Mouse (Mus musculus) limb, embryonic 12.5 days (tissue): ENCODE results near the gene Bag3. TPM values are rescaled to one million over a fixed set of nuclear protein-coding genes. Genes with fewer than 3 reads are reported as not detected.

Experiments used
- ATAC-seq: fragments of 200-750 bp; cut with Nextera tagmentation; 2 replicates; pipeline ENCODE4 v1.8.0; 2017; ENCODE audit warnings: low read depth, moderate TSS enrichment; ENCODE audit not compliant: insufficient number of reproducible peaks, insufficient read depth, low FRiP score, low TSS enrichment
- H3K27ac ChIP-seq: fragments of 300-500 bp; sonication (generic); 2 replicates; pipeline ENCODE4 v1.5.1; 2016; ENCODE audit warnings: mild to moderate bottlenecking, moderate library complexity
- H3K27me3 ChIP-seq: fragments of 300-500 bp; sonication (generic); 2 replicates; pipeline ENCODE4 v1.6.1; 2016; ENCODE audit warnings: mild to moderate bottlenecking, moderate library complexity
- H3K36me3 ChIP-seq: fragments of 300-500 bp; sonication (generic); 2 replicates; pipeline ENCODE4 v1.6.1; 2016; ENCODE audit warnings: mild to moderate bottlenecking, moderate library complexity
- H3K4me1 ChIP-seq: fragments of 300-500 bp; sonication (generic); replicated peaks from 2 replicates; pipeline ENCODE4 v1.6.1; 2016
- H3K4me2 ChIP-seq: fragments of 300-500 bp; sonication (generic); 2 replicates; pipeline ENCODE4 v1.6.1; 2016; ENCODE audit warnings: mild to moderate bottlenecking, moderate library complexity
- H3K4me3 ChIP-seq: fragments of 300-500 bp; sonication (generic); replicated peaks from 2 replicates; pipeline ENCODE4 v1.5.1; 2016; ENCODE audit warnings: mild to moderate bottlenecking
- H3K9ac ChIP-seq: fragments of 300-500 bp; sonication (generic); replicated peaks from 2 replicates; pipeline ENCODE4 v1.6.1; 2016; ENCODE audit warnings: mild to moderate bottlenecking, moderate library complexity
- H3K9me3 ChIP-seq: fragments of 300-500 bp; sonication (generic); 2 replicates; pipeline ENCODE4 v1.6.1; 2016; ENCODE audit warnings: mild to moderate bottlenecking, moderate library complexity
- WGBS: fragments of 180-500 bp; shearing (Covaris S2); methylation state at CpG from one replicate; pipeline ENCODE4 v1.1.7; 2016; 5-methylcytosine and 5-hydroxymethylcytosine counted together
- polyA plus RNA-seq: library from polyadenylated mRNA; unstranded; fragments of >200 nt; fragmentation: Nextera tagmentation; extraction: Ambion mirVana; gene quantifications from 2 replicates; pipeline ENCODE4 v1.2.1, GENCODE M21; 2016

Gene Bag3
- polyA plus RNA-seq, 1 experiment from 2014 or later, result 9.2 TPM

DNA sequence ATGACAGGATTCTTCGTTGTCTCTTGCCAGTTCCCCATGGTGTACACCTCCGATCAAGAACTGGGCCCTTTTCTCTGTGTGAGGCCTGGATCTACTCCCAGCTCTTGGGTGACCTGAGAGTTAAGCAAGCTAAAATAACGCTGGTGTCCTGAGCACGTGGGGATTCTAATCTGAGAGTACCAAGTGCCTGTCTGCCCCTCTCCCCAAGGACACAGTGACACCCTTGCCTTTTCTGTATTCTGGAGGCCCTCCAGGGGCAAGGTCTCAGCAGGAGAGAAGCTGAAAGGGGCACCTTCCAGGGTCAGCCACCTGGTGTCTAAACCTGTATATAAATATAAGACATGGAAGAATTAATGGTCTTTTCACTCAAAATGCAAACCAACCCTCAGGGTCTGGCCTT is 14.3 kb downstream of the Bag3 start:
- Histone ChIP-seq H3K4me2 (no peak overlapping the region), H3K36me3 (peaks cover 20% of the 10 kb centered on the region), H3K27ac (no peak overlapping the region), H3K4me3 (no peak overlapping the region), H3K9ac (no peak overlapping the region), H3K27me3 (no peaks in the 10 kb centered on the region), H3K9me3 (no peaks in the 10 kb centered on the region), H3K4me1 (peaks cover 54% of the 10 kb centered on the region)
- WGBS, result 76% methylated on average over 4 of the region's 4 CpGs
- ATAC-seq, result no peak

GRCm38 (mm10) chr7:128538196-128538595 is 14.8 kb downstream of the Bag3 start:
- Histone ChIP-seq H3K4me3 (no peak overlapping the region), H3K36me3 (peaks cover 26% of the 10 kb centered on the region), H3K4me2 (no peak overlapping the region), H3K27me3 (no peaks in the 10 kb centered on the region), H3K9ac (no peak overlapping the region), H3K9me3 (no peaks in the 10 kb centered on the region), H3K27ac (no peak overlapping the region), H3K4me1 (peaks cover 49% of the 10 kb centered on the region)
- WGBS, result 73% methylated on average over 4 of the region's 4 CpGs
- ATAC-seq, result no peak

DNA sequence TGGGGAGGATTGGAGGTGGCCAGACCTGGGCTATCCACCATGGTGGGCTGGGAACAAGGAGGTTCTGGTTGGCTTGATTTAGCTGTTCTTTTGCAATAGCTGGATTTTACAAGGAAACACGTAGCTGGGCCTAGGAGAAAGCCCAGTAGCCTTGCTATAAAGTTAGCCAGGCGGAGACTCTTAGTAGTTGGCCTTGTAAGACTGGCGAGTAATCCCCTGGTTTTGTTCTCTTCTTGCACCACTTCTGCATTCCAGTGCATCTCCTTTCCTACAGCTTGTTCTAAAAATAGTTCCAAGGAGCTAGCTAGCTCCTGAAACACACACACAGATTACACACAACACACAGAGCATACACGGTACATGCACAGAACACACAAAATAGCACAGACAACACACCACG is 15.4 kb downstream of the Bag3 start:
- peaks cover 31% of the 10 kb centered on the region for H3K36me3 ChIP-seq
- H3K9ac ChIP-seq, result no peak overlapping the region
- WGBS, result 75% methylated on average over 5 of the region's 5 CpGs
- no peak for ATAC-seq
- H3K4me2 ChIP-seq, result no peak overlapping the region
- no peaks in the 10 kb centered on the region for H3K9me3 ChIP-seq
- H3K4me1 ChIP-seq, result peaks cover 46% of the 10 kb centered on the region
- no peaks in the 10 kb centered on the region for H3K27me3 ChIP-seq
- H3K4me3 ChIP-seq, result no peak overlapping the region
- H3K27ac ChIP-seq, result no peak overlapping the region

GRCm38 (mm10) chr7:128540111-128540510 is 16.7 kb downstream of the Bag3 start:
- no peaks in the 10 kb centered on the region for H3K27me3 ChIP-seq
- no peak overlapping the region for H3K4me2 ChIP-seq
- ATAC-seq, result no peak
- H3K27ac ChIP-seq, result no peak overlapping the region
- 93% methylated on average over 13 of the region's 13 CpGs for WGBS
- peaks cover 45% of the 10 kb centered on the region for H3K36me3 ChIP-seq
- H3K4me1 ChIP-seq, result peaks cover 36% of the 10 kb centered on the region
- H3K4me3 ChIP-seq, result no peak overlapping the region
- no peaks in the 10 kb centered on the region for H3K9me3 ChIP-seq
- no peak overlapping the region for H3K9ac ChIP-seq

DNA sequence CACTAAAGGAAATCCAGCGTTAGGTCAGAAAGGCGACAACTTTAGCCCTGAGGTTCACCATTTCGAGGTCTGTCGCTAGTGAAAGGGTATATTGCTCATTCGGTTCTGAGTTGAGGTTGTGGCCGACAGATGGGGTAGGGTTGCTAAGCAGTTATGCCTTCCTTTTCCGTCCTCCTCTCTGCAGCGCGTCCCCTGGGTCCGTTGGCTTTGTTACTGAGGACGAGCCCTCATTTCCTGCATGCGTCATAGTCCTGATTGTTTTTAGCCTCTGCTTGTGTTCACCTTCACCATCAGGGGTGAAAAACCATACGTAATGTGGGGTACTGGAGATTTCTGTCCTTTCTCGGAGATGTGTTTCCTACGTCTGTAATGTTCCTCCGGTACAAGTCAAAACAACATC is 17.3 kb downstream of the Bag3 start:
- H3K27me3 ChIP-seq, result no peaks in the 10 kb centered on the region
- no peak for ATAC-seq
- 90% methylated on average over 16 of the region's 16 CpGs for WGBS
- no peaks in the 10 kb centered on the region for H3K9me3 ChIP-seq
- no peak overlapping the region for H3K9ac ChIP-seq
- peaks cover 29% of the 10 kb centered on the region for H3K4me1 ChIP-seq
- H3K36me3 ChIP-seq, result peaks cover 51% of the 10 kb centered on the region
- no peak overlapping the region for H3K4me2 ChIP-seq
- no peak overlapping the region for H3K27ac ChIP-seq
- no peak overlapping the region for H3K4me3 ChIP-seq

- Histone ChIP-seq H3K4me3 (no peak overlapping the region), H3K4me1 (peaks cover 25% of the 10 kb centered on the region), H3K9me3 (no peaks in the 10 kb centered on the region), H3K27ac (no peak overlapping the region), H3K27me3 (no peaks in the 10 kb centered on the region), H3K9ac (no peak overlapping the region), H3K4me2 (no peak overlapping the region), H3K36me3 (peaks cover 56% of the 10 kb centered on the region)
- no peak for ATAC-seq
- 75% methylated on average over 9 of the region's 9 CpGs for WGBS
Observed at GRCm38 (mm10) chr7:128541186-128541585, 17.8 kb downstream of the Bag3 start.

DNA sequence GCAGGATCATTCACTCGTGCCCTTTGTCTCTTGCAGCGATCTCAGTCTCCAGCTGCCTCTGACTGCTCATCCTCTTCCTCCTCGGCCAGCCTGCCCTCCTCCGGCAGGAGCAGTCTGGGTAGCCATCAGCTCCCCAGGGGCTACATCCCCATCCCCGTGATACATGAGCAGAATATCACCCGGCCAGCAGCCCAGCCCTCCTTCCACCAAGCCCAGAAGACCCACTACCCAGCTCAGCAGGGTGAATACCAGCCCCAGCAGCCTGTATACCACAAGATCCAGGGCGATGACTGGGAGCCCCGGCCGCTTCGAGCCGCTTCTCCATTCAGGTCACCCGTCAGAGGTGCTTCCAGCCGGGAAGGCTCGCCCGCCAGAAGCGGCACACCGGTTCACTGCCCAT is 18.4 kb downstream of the Bag3 start:
- H3K9ac ChIP-seq, result no peak overlapping the region
- peaks cover 61% of the 10 kb centered on the region for H3K36me3 ChIP-seq
- no peaks in the 10 kb centered on the region for H3K27me3 ChIP-seq
- no peak overlapping the region for H3K4me3 ChIP-seq
- no peaks in the 10 kb centered on the region for H3K9me3 ChIP-seq
- WGBS, result 88% methylated on average over 17 of the region's 17 CpGs
- H3K4me2 ChIP-seq, result no peak overlapping the region
- no peak overlapping the region for H3K27ac ChIP-seq
- H3K4me1 ChIP-seq, result peaks cover 19% of the 10 kb centered on the region
- no peak for ATAC-seq

DNA sequence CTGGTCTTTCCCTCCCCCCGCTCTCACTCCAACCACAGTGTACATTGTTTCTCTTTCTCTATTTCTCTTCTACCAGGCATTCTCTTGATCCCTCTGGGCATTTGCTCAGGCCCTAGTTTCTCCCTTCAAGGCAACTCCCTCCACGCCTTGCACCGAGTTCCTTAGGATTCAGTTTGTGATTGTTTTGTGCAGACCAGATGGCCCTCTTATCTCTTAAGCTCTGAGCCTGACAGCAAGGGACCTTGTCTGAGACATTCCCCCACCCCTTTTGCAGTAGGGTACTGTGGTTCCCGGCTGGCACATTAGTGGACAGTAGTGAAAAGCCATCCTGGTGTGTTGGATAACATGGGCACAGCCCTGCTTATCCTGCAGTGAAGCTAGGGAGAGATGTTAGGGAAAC is 19.1 kb downstream of the Bag3 start:
- Histone ChIP-seq H3K4me2 (no peak overlapping the region), H3K36me3 (peaks cover 65% of the 10 kb centered on the region), H3K4me3 (no peak overlapping the region), H3K9ac (no peak overlapping the region), H3K27me3 (no peaks in the 10 kb centered on the region), H3K4me1 (peaks cover 17% of the 10 kb centered on the region), H3K27ac (no peak overlapping the region), H3K9me3 (no peaks in the 10 kb centered on the region)
- no peak for ATAC-seq
- 69% methylated on average over 4 of the region's 4 CpGs for WGBS

DNA sequence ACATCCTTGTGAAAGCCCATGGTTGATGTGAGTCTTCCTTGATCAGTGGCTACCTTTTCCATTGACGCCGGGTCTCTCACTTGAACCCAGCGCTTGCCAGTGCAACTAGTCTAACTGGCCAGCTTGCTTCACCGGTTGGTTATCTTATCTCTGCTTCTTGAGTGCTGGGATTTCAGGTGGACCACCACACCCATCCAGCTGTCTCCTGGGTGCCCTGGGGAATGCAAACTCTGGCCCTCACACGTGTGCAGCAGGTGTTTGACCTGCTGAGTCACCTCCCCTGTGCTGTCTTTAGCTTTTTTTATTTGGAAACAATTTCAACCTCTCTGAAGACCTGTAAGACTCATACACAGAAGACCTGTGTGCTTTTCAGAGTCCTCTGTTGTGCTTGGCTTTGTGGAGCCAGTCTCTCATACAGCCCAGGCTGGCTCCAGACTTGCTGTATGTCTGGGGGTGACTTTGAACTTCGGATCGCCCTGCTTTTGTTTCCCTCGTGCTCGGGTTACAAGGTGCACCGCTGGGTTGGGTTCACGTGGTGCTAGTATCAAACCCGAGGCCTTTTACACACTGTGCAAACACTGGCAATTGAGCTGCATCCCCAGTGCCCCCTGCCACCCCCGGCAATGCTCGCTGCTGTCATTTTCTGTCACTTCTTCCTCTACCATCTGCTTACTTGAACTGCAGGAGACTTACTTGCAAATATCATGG is 19.9 kb downstream of the Bag3 start:
- no peaks in the 10 kb centered on the region for H3K27me3 ChIP-seq
- 76% methylated on average over 14 of the region's 14 CpGs for WGBS

GRCm38 (mm10) chr7:128543961-128544360 is 20.5 kb downstream of the Bag3 start:
- Histone ChIP-seq H3K4me3 (no peak overlapping the region), H3K27me3 (no peaks in the 10 kb centered on the region), H3K9ac (no peak overlapping the region), H3K9me3 (no peaks in the 10 kb centered on the region), H3K4me1 (peaks cover 3% of the 10 kb centered on the region; the same call in 1 of the 2 replicates), H3K36me3 (peaks cover 80% of the 10 kb centered on the region), H3K27ac (no peak overlapping the region), H3K4me2 (no peak overlapping the region)
- no peak for ATAC-seq
- WGBS, result 85% methylated on average over 3 of the region's 3 CpGs

More for the DNA sequence above, 19.9 kb downstream of the Bag3 start:
- Histone ChIP-seq H3K9ac (no peak overlapping the region), H3K4me2 (no peak overlapping the region), H3K9me3 (no peaks in the 10 kb centered on the region), H3K4me1 (peaks cover 9% of the 10 kb centered on the region), H3K36me3 (peaks cover 73% of the 10 kb centered on the region), H3K4me3 (no peak overlapping the region), H3K27ac (no peak overlapping the region)
- ATAC-seq, result no peak

DNA sequence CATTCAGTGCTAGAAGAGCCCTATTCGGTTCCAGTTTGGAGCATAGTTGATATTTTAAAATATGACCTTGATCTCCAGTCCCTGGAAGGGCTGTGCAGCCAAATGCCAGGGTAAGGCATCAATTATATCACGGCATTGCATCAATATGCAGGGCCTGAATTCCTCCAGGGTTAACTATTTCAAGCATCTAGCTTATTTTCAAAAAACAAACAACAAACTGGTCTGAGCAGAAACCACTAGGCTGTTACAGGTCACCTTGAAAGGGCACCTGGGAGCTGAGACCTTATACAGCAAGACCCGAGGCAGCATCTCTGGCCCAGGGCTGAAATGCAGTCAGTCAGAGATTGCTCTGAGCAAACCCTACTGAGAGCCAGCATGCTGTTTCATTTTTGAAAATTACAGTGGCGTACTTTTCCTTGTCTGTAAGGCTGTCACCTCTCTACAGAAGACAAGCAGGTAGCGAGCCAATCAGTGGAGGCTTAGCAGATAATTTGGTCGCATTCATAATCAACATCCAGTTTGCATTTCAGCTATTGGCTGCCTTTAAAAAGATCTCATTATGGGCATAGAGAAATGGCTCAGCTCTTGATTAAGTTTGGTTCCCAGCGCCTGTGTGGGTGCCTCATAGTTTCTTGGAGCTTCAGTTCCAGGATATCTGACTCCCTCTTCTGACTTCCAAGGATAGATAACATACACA is 21.3 kb downstream of the Bag3 start:
- H3K36me3 ChIP-seq, result peaks cover 82% of the 10 kb centered on the region
- no peak for ATAC-seq
- H3K9me3 ChIP-seq, result no peaks in the 10 kb centered on the region
- H3K4me3 ChIP-seq, result no peak overlapping the region
- H3K27me3 ChIP-seq, result no peaks in the 10 kb centered on the region
- H3K27ac ChIP-seq, result no peak overlapping the region
- H3K4me2 ChIP-seq, result no peak overlapping the region
- 92% methylated on average over 7 of the region's 7 CpGs for WGBS
- no peaks in the 10 kb centered on the region for H3K4me1 ChIP-seq
- no peak overlapping the region for H3K9ac ChIP-seq

DNA sequence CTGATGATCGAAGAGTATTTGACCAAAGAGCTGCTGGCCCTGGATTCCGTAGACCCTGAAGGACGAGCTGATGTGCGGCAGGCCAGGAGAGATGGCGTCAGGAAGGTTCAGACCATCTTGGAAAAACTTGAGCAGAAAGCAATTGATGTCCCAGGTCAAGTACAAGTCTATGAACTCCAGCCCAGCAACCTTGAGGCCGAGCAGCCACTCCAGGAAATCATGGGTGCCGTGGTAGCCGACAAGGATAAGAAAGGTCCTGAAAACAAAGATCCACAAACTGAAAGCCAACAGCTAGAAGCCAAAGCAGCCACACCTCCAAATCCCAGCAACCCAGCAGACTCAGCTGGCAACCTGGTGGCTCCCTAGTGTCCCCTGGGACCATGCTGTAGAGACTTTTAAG is 22.6 kb downstream of the Bag3 start:
- 95% methylated on average over 8 of the region's 8 CpGs for WGBS
- peaks cover 74% of the 10 kb centered on the region for H3K36me3 ChIP-seq
- no peak for ATAC-seq

More for the DNA sequence above, 22.6 kb downstream of the Bag3 start:
- H3K9ac ChIP-seq, result no peak overlapping the region
- no peaks in the 10 kb centered on the region for H3K9me3 ChIP-seq
- no peak overlapping the region for H3K4me2 ChIP-seq
- no peak overlapping the region for H3K4me3 ChIP-seq
- H3K27me3 ChIP-seq, result no peaks in the 10 kb centered on the region
- H3K27ac ChIP-seq, result no peak overlapping the region
- H3K4me1 ChIP-seq, result no peaks in the 10 kb centered on the region
